Mouse (Mus musculus) left cerebral cortex, adult 11 months (tissue): ENCODE results near the gene Itsn2.
"Not testable (repeated sequence)": the region's sequence is repeated elsewhere in the genome, so short reads cannot be mapped to it uniquely, and the experiment has no call there.

Experiments
- DNase-seq: peaks from one replicate; pipeline ENCODE4 v3.0.0; 2022; ENCODE audit warnings: low spot score

Itsn2 gene

DNA sequence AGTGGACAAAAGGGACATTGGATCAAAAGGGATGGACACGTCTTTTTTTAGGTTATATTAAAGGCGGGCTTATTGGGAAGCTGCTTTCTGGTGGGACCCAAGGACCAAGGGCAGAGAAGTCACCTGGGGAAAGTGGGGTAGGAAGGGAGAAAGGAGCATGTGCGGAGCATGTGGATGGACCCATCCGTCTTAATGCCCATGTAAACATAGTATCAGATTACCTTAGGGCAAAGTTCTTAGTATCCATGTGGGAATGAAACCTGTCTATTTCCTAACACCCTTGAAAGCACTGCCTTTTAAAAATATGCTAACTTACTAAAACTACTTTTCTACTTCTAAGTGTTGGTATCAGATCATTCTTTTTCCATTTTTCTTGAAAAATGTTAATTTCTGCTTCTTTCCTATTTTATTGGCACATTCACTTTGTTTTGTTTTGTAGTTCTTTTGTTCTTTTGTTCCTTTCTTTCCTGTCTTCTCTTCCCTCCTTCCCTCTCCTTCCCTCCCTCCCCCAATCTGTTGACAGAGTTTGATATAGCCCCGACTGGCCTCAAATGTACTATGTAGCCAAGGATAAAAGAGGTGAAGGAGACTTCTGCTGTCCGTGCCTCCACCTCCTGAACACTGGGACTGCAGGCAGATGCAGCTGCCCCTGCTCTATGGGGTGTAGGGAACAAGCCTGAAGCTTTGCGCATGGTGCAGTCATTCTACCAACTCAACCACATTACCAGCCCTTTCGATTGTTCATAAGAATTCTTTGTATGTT lies 6.4 kb downstream of the Itsn2 start:
- DNase-seq: no peak

DNA sequence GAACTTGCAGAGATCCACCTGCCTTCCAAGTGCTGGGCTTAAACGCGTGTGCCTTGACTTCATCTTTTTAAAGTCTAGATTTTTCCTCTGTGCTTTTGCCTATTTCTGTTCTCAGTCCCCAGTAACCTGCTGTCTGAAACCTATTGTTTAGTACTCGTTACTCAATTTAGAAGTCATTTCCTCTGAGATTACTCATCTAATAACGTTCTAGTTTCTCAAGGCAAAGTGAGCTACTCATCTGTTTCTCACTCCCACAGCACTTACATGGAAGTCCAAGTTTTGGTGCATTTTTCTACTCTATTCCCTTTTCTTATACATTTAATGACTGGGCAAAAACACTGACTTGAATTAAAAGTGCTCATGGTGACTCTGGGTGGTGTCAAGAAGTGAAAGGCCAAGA lies 7.3 kb downstream of the Itsn2 start:
- DNase-seq: no peak

DNA sequence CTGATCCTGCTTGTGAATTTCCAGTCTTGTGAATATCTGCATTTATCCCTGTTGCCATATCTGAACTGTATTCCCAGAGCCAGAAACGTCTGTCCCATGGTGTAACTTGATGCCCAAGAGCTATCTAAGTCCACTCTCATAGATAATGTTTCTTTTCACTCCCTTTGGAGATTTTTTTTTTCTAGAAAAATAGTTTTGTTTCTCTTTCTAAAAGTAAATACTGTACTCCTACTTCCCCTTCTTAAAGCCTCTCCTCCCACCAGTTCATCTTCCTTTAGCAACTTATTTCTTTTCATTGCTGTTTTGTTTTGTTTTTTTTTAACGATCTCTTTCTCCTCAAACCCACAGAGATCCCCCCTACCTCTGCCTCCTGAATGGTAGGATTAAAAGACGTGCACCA lies 14.2 kb downstream of the Itsn2 start:
- no peak for DNase-seq

DNA sequence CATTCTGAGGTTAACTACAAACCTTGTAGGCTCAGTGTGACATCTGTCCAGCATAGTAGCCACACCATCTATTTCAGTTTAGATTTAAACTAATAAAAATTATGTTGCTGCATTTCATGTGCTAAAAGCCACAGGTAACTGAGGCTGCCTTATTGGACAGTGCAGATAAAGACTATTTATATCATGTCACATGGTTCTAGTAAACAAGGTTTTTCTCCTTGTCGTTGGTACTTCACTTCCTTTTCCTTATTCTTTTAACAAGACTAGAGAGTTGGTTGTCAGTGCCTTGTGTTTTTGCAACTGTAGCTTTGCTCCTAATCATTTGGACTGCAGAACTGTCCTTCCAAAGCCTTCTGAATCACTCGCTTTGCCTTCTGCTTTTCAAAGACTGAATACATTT lies 22.3 kb downstream of the Itsn2 start:
- DNase-seq: no peak

DNA sequence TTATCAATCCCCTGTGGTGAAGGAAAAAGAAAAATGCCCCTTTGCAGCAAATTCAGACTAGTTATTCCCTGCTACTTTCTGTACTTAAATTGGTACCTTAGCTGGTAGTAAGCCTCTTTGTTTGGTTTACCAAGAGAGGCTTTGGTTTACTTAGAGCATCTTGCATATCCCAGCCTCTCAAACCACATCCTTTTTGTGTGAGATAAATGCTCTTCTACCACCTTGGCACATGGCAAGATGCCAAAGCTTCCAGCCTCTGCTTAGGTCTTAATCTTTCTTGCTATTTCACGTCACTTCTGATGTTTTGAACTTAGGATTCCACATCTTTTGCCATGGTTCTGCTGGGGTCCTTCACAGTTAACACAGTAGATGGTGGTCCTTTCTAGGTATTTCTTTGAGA lies 31.8 kb downstream of the Itsn2 start:
- DNase-seq: no peak

DNA sequence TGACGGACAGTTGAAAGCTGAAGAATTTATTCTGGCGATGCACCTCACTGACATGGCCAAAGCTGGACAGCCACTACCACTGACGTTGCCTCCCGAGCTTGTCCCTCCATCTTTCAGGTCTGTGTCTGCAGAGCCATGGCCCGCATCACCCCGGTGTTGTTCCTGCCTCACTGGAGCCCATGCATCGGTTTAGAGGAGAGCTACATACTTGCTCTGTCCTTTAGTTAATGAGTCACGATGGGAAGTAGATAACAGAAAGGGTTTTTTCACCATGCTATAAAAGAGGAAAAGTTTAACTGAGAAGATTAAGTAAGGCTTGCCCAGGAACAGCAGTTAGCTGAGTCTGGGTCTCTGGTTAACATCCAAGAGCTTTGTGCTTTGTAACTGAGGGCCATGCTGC lies 40.5 kb downstream of the Itsn2 start:
- no peak for DNase-seq

DNA sequence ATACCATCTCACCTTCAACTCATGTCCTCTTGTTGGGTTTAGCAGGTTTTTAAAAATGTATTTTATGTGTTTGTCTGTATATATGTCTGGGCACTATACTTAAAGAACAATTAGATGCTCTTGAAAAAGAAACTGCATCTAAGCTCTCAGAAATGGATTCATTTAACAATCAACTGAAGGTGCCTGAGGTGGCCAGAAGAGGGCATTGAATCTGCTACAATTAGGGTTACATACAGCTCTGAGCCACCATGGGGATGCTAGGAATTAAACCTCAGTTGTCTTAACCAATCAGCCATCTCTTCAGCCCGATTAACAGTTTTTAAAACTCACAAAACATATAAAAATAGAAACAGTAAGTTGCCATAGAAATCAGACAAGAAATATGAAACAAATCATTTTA lies 46.0 kb downstream of the Itsn2 start:
- DNase-seq: no peak

DNA sequence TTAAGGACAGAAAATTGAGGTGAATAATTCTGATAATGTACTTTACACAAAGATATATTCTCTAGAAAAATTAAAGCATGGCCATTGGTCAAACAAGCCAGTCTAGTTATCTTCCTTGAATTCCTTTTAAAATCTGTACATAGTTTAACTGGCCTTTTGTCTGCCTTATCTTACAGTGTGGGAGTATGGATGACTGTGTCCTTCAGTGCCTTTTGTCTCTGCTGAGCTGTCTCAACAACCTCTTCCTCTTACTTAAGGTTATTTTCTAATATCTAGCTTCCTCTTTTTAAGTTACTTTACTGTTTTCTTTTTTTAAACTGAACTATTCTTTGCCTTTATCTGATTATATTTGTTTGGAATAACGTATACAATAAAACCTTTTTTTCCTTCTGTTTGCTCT lies 48.3 kb downstream of the Itsn2 start:
- DNase-seq: no peak

DNA sequence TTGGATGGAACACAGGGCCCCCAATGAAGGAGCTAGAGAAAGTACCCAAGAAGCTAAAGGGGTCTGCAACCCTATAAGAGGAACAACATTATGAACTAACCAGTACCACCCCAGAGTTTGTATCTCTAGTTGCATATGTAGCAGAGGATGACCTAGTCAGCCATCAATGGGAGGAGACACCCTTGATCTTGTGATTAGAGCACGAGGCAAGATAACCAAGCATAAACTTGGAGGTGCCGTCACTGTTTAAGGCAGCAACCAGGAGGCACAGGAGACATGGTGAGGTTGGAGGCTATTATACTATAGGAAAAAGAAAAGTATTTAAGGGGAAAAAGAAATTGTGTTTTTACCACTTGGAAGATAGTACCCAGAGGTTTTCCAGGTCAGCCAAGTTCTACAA lies 64.4 kb downstream of the Itsn2 start:
- DNase-seq: no peak

DNA sequence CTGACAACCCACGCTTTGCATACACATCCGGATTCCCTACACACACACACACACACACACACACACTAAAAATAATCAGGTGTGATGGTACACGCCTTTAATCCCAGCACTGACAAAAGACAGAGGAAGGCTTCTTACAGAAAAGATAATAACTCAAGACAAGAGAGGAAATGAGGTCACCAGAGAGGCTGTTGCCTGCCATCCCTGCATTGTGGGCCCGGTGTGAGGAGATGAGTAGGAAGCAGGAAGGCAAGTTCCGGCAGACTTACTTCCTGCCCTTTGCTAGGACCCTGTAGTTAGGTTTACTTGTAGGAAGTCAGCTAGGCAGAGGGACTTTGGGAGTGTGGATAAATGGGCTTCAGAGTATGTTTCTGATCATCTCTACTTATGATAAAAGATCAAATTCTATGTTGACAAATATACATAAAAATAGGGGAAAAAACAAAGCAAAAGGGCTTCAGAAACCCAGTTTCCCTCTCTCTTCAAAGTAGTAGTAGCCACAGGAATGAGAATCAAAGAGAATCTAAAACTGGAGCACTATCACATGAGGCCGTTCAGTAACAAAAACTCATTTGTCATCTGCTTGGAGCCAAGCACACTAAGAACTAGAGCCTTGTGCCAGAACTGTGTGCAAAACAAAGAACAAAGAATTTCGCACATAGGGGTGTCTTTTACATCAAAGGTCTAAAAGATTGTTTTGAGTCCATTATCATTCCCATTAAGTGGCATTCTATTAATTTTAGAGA lies 72.7 kb downstream of the Itsn2 start:
- DNase-seq: peak; percentile 35

DNA sequence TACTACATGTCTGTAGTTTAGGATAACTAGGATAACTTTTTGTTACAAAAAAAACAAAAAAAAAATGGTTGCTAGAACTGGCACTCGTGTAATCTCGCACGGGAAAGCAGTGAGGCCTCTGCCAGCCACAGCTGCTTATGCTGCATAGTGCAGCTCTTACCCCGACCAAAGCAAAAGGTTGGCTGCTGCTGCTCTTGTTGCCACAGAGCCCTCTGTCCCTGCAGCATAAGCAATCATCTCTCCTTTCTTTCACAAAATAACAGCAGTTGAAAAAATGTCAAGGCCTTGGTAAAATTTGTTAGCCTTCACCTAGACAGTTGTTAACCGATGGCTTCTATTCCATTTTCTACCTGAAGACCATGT lies 73.2 kb downstream of the Itsn2 start:
- DNase-seq: no peak

DNA sequence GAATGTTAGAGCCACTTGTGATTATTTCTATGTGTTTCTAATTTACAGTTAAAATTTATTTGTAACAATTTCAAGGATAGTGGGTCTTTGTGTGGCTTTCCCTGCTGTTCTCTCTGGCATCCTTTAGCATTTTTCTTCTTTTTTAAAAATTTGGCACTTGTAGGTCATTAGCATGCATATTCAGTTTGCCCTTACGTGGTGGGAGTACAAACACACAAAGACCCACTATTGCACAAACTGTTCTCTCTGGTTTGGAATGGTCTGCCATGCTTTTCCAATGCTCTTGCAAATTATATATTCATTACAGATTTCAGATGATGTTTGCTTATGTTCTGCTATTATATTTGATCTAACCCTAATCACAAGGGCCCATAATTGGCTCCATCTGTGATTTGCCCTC lies 83.9 kb downstream of the Itsn2 start:
- DNase-seq: no peak

DNA sequence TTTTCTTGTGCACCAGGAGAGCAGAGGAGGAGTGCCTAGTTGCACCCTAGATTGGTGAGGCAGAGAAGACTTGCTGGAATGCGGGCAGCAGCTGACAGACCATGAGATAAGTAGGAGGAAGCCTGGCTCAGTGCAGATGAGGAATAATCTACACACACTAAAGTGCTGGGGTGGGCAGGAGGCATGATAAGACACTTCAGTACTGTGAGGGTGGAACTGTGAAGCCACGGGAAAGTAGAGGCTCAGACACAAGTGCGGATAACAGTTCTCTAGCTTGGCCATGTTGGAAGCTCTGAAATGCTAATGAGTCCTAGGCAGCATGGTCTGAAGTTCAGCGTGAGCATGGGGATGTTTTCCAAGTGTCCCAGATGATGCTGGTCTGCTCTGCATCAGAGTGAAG lies 87.5 kb downstream of the Itsn2 start:
- peak; percentile 68 for DNase-seq

DNA sequence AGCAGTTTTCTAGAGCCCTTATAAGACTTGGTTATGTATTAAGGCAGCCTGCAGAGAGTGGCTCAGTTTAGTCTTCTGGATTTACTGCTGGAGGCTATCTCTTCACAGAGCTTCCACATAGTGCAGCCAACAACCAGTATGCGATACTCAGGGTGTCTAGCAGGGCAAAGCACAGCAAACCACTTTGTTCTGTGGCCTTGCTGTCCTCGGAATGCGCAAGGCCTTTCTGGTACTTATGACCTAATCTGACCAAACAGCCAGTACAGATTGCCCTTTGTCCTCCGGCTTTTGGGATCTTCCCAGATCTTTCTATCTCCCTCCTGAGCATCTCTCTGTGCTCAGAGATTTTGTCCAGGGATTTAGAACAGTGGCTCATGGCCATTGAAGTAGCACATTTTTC lies 93.0 kb downstream of the Itsn2 start:
- DNase-seq: no peak

DNA sequence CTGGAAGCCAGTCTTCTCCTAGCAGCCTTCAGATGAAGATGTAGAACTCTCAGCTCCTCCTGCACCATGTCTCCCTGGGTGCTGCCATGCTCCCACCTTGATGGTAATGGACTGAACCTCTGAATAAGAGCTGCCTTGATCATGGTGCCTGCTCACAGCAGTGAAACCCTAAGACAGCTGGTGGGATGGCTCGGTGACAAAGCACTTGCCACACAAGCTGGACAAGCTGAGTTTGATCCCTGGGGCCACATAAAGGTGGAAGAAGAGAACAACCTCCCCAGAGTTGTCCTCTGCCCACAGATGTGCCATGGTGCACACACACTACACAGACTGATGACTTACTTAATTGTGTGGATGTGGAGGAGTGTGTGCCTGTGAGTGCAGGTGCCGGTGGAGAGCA lies 95.9 kb downstream of the Itsn2 start:
- DNase-seq: no peak

DNA sequence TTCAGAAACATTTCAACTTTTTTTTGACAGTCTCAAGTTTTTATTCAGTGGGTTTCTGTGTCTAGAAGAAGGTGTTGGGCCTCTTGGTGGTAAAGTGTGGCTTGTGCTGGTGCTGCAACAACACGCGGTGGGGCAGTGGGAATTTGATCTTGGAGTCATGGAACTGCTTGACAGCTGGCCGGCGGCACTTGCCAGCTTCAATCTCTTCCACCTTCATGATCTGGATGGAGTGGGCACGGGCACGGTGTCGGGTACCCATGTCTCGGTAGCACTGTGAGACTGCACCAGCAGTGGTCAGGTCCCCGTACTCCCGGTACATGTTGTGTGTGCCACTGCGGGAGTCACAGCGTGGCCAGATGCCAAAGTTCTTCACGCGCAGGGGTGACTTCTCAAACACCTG lies 96.9 kb downstream of the Itsn2 start:
- no peak for DNase-seq

DNA sequence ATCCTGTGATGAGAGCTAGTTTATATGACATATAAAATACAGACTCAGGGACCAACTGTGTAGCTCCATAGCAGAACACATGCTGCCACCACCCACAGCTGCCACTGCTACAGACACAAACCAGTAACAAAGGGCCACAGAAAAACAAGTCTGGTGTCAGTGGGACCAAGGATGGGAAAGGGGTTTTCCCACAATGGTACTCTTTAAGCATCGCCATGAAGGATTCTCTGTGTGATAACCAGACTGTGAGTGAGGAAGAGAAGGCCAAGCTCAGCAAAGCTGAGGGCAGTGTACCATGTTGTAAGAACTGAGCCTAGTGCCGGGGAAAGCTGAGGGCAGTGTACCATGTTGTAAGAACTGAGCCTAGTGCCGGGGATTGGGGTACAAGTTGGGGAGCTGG lies 98.8 kb downstream of the Itsn2 start:
- peak; percentile 34 for DNase-seq

DNA sequence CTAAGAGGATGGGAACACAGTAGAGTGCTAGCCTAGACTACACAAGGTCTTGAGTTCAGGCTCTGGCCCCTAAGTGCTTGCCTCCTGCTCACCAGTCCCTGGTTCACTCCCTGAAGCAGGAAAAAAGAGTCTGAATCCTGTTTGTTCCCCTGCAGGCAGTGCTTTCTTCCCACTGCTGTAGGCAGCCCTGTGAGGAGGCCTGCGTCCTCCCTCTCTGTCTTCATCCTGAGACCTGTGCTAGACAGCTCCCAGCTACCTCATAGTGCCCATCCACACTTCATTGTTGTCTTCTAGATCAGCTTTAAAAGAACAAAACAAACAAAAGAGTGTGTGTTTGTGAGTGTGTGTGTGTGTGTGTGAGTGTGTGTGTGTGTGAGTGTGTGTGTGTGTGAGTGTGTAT lies 102.1 kb downstream of the Itsn2 start:
- no peak for DNase-seq

DNA sequence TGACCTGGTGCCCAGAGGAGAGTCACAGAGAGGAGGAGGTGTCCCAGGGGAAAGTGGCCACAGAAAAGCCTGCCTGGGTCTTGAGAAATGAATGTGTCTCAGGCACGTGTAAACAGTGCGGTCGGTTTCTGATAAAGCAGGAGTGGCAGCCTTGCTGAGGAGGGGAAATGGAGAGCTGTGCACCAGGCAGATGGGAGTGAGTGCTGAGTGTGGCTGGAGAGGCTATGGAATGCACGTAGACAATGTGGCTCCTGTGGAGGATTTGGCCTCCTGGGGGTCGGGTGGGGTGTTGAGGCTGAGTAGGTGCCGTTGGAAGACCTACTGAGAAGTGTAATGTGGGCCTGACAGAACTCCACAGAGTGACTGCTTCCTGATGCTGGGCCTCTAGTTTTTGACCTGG lies 113.2 kb downstream of the Itsn2 start:
- not testable (repeated sequence) for DNase-seq

DNA sequence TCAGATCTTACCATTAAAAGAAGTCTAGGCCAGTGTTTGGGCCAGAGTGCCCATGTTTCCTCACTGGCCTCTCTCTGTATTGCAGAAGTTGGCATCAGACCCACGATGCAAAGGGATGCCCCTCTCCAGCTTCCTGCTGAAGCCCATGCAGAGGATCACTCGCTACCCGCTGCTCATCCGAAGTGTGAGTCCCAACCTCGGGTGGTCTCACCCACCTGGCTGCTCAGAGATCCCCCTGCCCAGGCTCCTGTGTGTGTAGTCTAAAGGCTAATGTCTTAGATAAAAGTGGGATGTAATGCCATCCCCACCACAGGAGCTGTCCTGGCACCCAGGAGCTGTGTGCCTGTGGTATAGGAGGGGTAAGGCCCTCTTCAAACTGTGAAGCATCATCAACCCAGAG lies 113.7 kb downstream of the Itsn2 start:
- DNase-seq: no peak

DNA sequence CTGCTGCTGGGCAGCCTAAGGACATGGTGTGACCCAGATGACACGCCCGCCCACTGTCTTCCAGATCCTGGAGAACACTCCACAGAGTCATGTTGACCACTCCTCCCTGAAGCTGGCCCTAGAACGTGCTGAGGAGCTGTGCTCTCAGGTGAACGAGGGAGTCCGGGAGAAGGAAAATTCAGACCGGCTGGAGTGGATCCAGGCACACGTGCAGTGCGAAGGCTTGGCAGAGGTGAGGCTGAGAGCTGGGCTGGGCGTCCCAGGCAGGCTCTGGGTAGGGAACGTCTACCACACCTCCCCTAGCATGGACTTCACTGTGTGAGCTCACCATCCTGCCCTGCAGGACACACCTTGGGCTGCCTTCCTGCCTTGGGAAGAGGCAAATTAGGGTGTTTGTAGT lies 114.5 kb downstream of the Itsn2 start:
- no peak for DNase-seq

DNA sequence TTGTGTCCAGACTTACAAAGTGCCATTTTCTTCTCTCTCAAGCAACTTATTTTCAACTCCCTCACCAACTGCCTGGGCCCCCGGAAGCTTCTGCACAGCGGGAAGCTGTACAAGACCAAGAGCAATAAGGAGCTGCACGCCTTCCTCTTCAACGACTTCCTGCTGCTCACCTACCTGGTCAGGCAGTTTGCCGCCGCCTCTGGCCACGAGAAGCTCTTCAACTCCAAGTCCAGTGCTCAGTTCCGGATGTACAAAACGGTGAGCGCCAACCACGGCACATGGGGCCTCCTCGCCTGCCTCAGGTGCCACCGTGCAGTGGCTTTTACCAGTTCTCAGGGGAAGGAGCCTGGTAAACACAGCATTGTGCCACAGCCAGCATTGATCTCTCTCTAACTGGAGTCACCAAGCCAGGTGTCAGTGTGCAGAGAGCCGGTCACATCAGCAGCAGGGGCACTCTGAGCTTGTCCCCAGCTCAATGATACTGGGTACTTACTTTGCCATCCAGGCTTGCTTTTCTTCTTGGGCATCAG lies 115.1 kb downstream of the Itsn2 start:
- no peak for DNase-seq

DNA sequence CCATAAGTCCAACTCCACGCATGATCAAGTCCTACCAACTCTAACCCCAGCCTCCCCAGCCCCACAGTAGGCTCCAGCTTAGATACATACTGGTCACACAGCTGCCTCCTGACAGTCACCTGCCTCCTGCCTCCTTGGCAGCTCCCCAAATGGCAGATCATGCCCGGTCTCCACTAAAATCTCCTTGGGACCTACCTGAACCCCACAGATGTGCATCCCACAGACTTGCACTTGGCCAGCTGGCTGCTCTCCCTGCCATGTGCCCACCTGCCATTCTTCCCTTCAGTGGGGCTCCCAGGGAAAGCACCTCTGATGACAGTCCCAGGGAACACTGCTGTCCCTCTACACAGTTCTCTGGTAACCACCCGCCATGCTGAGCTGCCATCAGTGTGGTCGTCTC lies 115.9 kb downstream of the Itsn2 start:
- no peak for DNase-seq
